Mouse (Mus musculus) thymus, adult 18-20 months (tissue): Measurements from ENCODE around the gene Tdrd6.

Experiments used
- DNase-seq, 2 experiments: peaks; one replicate each; pipeline ENCODE4 v3.0.0; 2022; ENCODE audit warnings: mixed read lengths in 2 of 2

Gene Tdrd6

DNA sequence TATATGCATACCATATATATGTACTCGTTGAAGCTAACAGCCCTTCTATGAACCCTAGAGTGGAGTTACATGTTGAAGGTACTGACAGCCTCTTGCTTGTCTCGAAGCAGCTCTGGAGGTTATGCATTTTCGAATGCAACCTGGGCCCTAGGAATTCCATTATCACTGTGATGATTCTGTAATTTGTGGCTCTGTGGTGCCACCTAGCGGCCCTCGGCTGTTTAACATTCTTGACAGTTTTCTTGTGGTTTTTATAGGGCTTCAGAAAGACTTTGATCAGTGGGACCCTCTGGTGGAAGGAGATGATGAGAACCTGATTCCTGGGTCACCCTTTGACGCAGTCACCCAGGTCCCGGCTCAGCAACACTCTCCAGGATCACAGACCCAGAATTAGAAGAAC, 18.5 kb downstream of the Tdrd6 start:
- no peak for DNase-seq

DNA sequence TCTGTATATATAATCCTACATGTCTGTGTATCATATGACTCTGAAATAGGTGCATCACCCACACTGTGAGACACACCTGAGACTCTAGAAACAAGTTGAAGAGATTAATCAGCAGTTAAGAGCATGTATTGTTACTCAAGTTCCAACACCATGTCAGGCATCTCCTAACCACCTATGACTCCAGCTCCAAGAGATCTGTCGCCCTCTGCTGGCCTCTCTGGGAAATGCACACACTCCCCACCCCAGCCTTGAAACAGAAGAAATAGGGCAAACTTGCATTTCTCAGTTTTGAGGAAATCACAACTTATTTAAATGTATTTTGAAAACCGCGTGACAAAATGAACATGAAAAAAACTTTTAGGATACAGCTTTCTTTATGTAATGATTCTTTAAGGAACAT, 23.4 kb downstream of the Tdrd6 start:
- DNase-seq, result peak; percentile 13 to 14

DNA sequence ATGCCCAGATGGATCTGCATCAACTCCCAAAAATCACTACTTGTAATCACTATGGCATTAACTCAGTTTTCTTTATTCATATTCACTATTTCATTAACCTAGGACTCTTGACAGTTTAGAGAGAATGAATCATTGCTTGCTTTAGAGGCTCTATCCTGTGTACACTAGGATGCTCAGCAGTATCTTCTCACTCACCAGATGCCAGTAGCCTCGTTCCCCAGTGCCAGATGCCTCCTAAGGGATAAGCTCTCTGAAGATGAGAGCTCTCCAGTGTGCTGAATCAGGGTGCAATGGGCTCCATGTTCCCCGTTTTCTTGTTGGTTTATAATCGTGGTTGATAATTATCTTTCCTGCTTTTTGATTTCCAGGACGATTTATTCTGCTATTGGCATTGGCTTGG, 31.4 kb downstream of the Tdrd6 start:
- no peak for DNase-seq

DNA sequence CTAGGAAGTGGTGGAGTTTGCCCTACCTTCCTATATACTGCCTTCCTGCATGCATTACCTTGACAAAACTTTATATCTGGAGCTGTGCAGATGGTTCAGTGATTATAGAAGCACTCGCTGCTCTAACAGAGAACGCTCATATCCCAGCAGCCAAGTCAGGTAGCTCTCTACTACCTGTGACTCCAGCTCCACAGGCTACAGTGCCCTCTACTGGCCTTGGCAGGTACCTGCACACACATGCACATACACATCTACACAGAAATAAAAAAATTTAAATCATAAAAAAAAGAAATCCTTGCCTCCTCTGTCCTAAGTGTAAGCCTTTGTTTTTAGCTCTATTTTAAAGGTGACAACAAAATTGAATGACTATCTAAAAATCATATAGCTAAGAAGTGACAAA, 32.4 kb downstream of the Tdrd6 start:
- no peak for DNase-seq

DNA sequence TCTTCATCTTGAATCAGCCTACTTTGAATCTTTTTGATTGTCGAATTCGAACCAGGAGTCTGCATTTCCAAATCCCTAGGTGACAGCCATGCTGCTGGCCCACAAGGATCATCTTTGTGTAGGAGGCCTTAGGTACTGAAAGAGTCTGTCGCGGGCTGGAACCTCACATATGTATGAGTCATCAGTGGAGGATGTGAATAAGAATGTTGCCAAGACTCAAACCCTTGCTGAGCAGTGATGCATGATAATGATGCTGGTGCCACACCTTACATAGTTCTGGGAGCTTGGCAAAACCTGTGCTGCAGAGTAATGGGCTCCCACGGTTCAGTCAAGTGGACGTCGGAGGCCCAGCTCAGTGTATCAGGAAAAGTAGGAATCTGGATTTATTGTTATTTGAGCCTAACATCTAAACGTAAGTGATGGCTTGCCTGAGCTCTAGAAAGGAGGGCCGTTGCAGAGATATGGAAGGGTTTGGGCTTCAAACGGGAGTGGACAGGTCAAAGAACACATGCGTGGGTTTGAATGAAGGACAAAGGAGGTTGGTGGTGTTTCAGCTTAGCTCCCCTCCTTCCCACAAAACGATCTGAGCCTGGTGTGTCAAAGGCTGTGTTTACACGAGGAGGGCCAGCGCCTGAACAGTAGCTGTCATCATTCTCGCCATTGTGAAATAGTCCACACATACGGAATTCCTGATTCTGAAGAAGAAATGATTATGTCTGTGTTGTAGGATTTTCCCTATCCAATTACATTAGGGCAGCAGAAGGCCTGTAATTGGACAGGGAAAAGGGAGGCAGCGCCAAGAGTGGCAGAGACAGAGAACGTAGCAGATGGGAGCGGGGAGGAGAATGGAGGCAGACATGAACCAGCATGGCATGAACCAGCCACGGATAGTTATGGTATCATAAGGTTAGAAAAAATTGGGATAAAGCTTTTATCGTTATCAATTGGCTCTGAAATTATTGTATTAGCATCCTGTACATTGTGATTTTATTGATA, 37.5 kb downstream of the Tdrd6 start:
- DNase-seq, result no peak

DNA sequence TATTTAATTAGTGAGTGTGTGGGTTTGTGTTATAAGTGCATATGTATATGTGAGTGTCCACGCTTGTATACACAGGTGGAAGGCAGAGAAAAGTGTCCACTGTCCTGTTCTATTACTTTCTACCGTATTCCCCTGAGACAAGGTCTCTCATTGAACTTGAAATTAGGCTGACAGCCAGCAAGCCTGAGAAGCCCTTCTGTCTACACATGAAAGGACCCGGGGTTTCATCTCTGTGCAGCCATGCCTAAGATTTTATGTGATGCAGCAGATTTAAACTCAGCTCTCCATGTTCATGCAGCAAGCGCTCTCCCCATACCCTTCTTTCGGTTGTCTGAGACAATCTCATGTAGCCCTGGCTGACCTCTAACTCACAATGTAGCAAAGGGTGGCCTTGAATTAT, 39.6 kb downstream of the Tdrd6 start:
- no peak for DNase-seq

DNA sequence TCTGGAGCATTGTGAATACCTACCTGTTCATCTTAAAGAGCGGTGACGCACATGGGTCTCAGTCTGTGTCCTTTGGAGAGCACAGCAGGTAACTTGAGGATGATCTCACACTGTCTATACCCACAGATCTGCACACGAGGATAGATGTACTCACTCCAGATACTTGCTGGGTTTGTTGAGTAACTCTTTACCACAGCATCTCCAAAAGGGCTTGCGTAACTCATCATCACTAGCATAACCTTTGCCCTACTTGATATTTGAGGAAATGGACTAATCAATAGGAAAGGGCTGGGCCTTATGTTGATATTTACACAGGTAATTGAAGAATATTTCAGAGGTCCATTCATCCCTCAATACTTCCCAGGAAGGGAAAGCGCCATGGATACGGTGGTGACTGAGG, 40.3 kb downstream of the Tdrd6 start:
- no peak for DNase-seq

DNA sequence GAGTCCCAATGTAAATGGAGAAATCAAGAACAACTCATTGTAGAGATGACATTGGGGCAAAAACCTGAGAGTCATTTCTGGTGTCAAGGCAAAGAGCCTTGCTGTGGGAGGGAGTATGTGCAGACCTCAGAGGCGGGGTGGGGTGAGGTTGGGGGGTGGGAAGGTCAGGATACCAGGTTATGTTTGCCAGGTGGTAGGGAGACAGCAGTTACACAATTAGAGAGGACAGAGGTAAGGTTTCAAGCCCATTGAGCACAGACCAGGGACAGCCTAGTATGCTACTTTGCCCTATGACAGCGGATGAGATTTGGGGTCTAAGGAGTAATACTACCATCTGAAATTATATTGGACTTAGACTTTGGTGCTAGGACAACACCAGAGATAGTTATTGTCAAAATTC, 42.8 kb downstream of the Tdrd6 start:
- DNase-seq, result no peak

DNA sequence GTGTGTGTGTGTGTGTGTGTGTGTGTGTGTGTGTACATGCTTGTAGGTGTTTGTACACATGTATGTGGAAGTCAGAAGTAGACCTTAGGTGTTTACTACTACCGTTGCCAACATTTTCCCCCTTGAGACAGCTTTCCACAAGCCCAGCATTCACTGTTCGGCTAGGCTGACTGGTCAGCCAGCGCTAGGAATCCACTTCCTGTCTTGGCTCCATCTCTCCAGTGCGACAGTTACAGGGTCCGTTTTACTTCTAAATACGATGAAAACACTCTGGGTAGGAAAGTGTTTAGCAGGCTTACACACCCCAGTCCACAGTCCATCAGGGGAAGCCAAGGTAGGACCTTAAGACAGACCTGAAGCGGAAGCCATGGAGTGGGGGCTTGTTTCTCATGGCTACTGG, 45.3 kb downstream of the Tdrd6 start:
- no peak for DNase-seq

DNA sequence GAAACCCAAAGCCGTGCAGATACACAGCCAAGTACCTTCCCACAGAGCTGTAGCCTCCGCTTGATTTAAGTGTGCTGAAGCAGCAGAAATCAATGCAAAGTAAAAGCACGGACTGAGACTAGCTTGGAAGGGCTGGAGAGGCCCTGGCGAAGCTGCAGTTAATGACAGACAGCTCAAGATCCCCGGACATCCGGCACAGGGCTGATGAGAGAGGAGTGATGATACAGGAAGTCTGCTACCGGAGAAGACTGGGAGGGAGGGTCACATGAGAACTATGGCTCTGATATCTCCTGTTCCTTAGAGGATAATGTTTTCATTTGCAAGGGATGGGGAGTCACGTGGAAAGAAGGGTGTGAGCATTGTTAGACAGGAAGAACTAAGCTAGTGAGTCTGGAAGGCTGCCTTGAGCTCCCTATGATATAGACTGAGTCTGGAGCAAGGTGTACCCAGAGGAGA, 49.1 kb downstream of the Tdrd6 start:
- no peak for DNase-seq

DNA sequence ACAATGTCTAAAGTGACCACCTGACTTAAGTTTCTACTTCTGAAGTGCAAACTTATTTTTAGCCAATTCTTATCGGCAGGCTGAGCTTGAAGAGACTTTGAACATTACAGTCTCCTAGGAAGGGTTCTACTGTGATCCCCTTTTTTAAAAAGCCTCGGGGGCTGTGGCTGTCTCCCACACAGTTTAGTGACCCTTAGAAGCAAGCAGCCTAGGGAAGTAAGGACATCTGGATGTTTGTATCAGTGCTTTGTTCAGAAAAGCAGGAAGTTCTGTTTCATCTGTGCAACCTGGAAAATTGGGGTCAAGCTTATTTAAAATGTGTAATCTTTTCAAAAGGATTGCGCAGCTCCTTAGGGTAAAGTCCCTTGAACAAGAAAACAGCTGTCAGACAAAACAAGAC, 49.6 kb downstream of the Tdrd6 start:
- DNase-seq, result no peak

DNA sequence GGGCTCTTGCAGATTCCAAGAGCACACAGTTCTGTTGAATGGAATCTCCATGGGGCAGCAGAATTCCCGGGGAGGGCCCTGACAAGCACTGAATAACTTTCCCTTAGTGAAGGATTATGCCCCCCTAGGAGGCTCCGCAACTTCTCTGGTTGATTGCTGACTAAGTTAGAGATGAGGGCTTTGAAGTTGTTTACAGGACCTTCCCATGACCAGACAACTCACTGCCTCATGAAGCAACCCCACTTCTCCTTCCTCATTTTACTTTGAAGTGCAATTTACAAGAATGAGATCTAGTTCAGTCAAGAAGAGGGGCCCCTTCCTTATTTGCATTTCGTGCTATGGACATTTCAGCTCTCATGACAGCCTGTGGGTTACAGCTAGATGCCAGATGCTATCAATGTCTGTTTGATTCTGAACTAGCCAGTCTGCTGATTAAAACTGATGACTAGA, 56.5 kb downstream of the Tdrd6 start:
- DNase-seq, result no peak

DNA sequence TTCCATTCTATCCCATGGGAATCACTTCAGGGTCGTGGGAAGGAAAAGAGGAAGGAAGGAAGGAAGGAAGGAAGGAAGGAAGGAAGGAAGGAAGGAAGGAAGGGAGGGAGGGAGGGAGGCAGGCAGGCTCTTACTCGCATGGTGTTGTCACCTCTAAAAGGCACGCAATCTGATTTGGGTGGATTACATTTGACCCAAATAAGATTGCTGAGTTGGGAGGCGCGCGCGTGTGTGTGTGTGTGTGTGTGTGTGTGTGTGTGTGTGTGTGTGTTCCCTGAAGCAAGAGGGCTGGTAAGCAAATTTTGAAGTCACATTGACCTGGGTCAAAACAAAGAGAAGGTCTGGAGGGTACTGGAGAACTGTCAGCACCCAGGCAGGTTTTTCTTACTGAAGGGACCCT, 60.8 kb downstream of the Tdrd6 start:
- DNase-seq, result no peak

DNA sequence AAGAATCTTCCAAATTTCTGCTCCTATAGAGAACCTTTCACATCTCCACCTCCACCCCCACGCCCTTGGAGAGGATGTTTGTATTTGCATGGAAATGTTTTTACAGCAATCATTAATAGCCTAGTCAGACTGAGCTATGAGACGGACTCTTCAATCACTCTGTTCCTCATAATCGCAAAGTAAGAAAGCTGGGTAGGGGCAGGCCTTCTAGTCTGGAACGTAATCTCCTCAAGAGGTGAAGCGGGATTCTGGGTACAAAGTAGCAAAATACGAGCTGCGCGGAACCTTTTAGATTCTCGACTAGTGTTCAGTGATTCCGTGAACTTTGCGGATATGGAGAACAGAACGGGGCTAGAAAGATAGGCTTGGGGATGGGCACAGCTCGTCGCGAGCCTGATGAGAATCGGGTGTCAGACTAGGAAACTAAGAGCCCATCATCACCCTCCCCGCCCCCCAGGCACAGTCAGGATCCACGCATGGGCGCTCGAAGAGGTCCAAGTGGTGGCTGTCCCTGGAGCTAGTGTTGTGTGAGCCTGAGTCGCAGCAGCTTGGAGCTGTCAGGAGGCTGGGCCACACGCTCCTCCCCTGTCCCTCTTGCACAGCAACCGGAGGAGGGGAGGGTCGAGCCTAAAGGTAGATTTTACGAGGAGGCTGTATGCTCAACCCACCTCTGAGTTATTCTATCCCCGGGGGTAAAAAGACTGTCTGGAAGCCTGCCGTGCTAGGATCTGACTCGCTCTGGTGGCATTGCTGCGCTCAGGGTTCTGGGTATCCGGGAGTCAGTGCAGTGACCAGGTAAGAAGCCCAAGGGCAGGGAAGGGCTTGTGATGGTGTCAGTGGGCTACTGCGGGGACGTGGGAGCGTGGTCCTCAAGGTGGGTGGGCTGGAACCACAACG, 61.9 kb downstream of the Tdrd6 start, which contains the start of gene Pla2g7:
TSS of gene Pla2g7 (plus strand) at position 107 of the 897 bp plus-strand sequence.
- DNase-seq, result peak in 1 of 2 experiments; percentile 6

DNA sequence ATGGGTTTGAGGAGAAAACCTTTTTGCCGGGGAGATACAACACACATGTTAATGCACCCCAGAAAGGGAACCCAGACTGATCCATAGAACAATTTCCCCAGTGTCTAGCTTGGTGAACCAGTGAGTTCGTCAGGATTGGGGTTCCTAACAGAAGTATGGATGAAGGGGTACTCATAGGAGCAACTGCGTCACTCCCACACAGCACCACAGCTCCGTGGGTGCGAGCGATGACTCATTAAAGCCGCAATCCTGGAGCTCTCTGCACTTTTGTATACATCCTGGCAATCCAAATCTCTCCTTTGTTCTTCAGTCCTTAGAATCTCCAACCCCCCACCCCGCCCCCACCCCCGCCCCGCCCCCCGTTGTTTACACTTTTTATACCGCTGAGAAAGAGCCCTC, 62.5 kb downstream of the Tdrd6 start:
- DNase-seq, result no peak
